Mouse (Mus musculus) heart, adult 2 months (tissue): Measurements from ENCODE around the gene Slc17a4.

Source experiments
- CTCF ChIP-seq: fragments of 200-600 bp; IDR thresholded peaks from 2 replicates; pipeline ENCODE4 v1.8.1; 2022; ENCODE audit warnings: antibody characterized with exemption, mild to moderate bottlenecking, moderate library complexity
- EP300 ChIP-seq: fragments of 200-500 bp; IDR thresholded peaks from 2 replicates; pipeline ENCODE4 v1.6.1; 2011; ENCODE audit warnings: low read depth, low read length, control low read depth; ENCODE audit not compliant: insufficient read depth

DNA sequence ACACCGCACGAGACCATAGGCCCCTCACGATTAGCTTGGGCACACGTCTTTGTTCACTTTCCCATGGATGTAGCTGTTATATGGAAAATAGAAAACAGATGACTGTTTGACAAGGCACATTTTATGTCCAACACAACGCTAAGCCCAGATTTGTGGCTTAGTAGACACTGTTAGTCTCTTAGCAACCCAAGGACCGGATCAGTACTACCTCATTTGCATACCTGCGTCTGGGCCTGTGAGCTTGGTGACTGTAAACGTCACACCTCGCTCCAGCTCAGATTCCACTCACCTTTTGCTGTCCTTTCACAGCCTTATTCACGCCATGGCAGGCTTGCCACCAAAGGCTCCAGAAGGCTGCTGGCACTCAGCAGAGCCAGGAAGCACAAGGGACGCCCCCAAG is 16.1 kb upstream of the Slc17a4 start:
- TF ChIP-seq EP300 (no peak), CTCF (no peak)
